8 mouse cellular contexts compared by ENCODE assay signal in genomic region chr4:141142285-141142811, GRCm38 (mm10). TPM values are rescaled to one million over a fixed set of nuclear protein-coding genes. Genes with fewer than 3 reads are reported as not detected.
A peak's percentile ranks its signal among the peaks of the same experiment; 100 is the strongest.
DNase-seq lines count a peak whose midpoint lies in the region; ATAC-seq and TF ChIP-seq lines count a peak whose summit lies in the region.

No protein-coding gene starts in this region.

- no peaks in the 10 kb centered on the region for H3K9me3 ChIP-seq in hindbrain, postnatal 0 days (ENCODE audit: low read length)

- no peaks in the 10 kb centered on the region for H3K36me3 ChIP-seq in hindbrain, postnatal 0 days (ENCODE audit: insufficient read depth, low read length)

- 0 out of 2 replicates have a peak, but pooled peaks cover 6% of the 10 kb centered on the region for H3K4me1 ChIP-seq in hindbrain, postnatal 0 days (ENCODE audit: insufficient read depth, low read length)

- ATAC-seq in frontal cortex, adult (ENCODE audit: low TSS enrichment) = no peak
- ATAC-seq in hindbrain, postnatal 0 days = no peak
- peak; percentile 44 for ATAC-seq in megakaryocyte progenitor cell, adult 5-6 weeks (replicated peaks; ENCODE audit: poor library complexity)

- peak; percentile 63 to 78 for DNase-seq in frontal cortex, postnatal 14 days (ENCODE audit: low spot score in 2 of 2)
- DNase-seq in brain, adult 2 months (ENCODE audit: low read depth, low spot score) = peak; percentile 82
- DNase-seq in forelimb bud, embryonic 11.5 days (ENCODE audit: low read depth, low spot score) = peak; percentile 70
- DNase-seq in hindbrain, postnatal 0 days (ENCODE audit: low spot score) = peak; percentile 79
- DNase-seq in left cerebral cortex, adult 2 months (ENCODE audit: extremely low spot score in 1 of 2, low spot score in 2 of 2) = peak; percentile 75 to 82
- peak; percentile 53 to 71 for DNase-seq in spleen, postnatal 14 days (ENCODE audit: low spot score in 2 of 2)

- no peak overlapping the region for H3K27ac ChIP-seq in hindbrain, postnatal 0 days
- H3K27ac ChIP-seq in left cerebral cortex, adult 2 months = no peak overlapping the region

- no peaks in the 10 kb centered on the region for H3K27me3 ChIP-seq in hindbrain, postnatal 0 days (ENCODE audit: insufficient read depth, low read length)

- intact Hi-C loops in left cerebral cortex, adult 2 months (cut with DNase I) = loop anchor here (1.0 to 10.0 kb wide), 3 partner anchors 125 to 402 kb away; no protein-coding TSS in a partner anchor

- no peak overlapping the region for H3K9ac ChIP-seq in hindbrain, postnatal 0 days (replicated peaks; ENCODE audit: low read length)

- H3K4me2 ChIP-seq in hindbrain, postnatal 0 days (ENCODE audit: low read depth, low read length) = 0 out of 2 replicates have a peak overlapping the region, but pooled peaks have one; percentile 14

- peak; percentile 93 for TF ChIP-seq CTCF in hindbrain, postnatal 0 days (IDR thresholded peaks at IDR 0.05; ENCODE audit: low read depth)
- TF ChIP-seq CTCF in left cerebral cortex, adult 2 months (IDR thresholded peaks at IDR 0.05) = peak; percentile 97

- H3K4me3 ChIP-seq in hindbrain, postnatal 0 days (ENCODE audit: low read length) = no peak overlapping the region
- H3K4me3 ChIP-seq in left cerebral cortex, adult 2 months = no peak overlapping the region

- 25% methylated on average over 9 of the region's 9 CpGs for WGBS in hindbrain, postnatal 0 days

RNA-seq across cellular contexts. Expression of gene Szrd1, which starts 2.8 kb away (rescaled TPM):
- 58.7 and 68.8 TPM in 2 replicates for total RNA-seq in hindbrain, postnatal 0 days (2014; rRNA removed)
- polyA plus RNA-seq in hindbrain, postnatal 0 days (2015; fragmentation: Nextera tagmentation; extraction: Ambion mirVana) = 16.5 and 17.0 TPM in 2 replicates
- total RNA-seq in left cerebral cortex, adult 2 months (2021) = 10 to 100 TPM; 44.4 to 59.1 TPM
- 33.2 and 43.0 TPM in 2 replicates for total RNA-seq in megakaryocyte progenitor cell, adult 5-6 weeks (2015)
- total RNA-seq in megakaryocyte progenitor cell, adult 5-6 weeks (2017) = 38.8 and 52.7 TPM in 2 replicates

RNA-seq across cellular contexts. Expression of gene Fbxo42, which starts 5.4 kb away (rescaled TPM):
- 20.8 and 22.5 TPM in 2 replicates for total RNA-seq in hindbrain, postnatal 0 days (2014; rRNA removed)
- polyA plus RNA-seq in hindbrain, postnatal 0 days (2015; fragmentation: Nextera tagmentation; extraction: Ambion mirVana) = 15.5 and 17.5 TPM in 2 replicates
- 10 to 100 TPM; 29.3 to 30.3 TPM for total RNA-seq in left cerebral cortex, adult 2 months (2021)
- total RNA-seq in megakaryocyte progenitor cell, adult 5-6 weeks (2015) = 15.4 and 16.4 TPM in 2 replicates
- 10.5 and 11.4 TPM in 2 replicates for total RNA-seq in megakaryocyte progenitor cell, adult 5-6 weeks (2017)

RNA-seq across cellular contexts. Expression of gene Spata21, which starts 54.2 kb away (rescaled TPM):
- 0.37 and 0.90 TPM in 2 replicates for total RNA-seq in hindbrain, postnatal 0 days (2014; rRNA removed)
- polyA plus RNA-seq in hindbrain, postnatal 0 days (2015; fragmentation: Nextera tagmentation; extraction: Ambion mirVana) = 0.84 and 1.6 TPM in 2 replicates
- under 1 TPM; 0.26 to 0.61 TPM for total RNA-seq in left cerebral cortex, adult 2 months (2021)
- total RNA-seq in megakaryocyte progenitor cell, adult 5-6 weeks (2015) = not detected in 2 replicates
- not detected in 2 replicates for total RNA-seq in megakaryocyte progenitor cell, adult 5-6 weeks (2017)
